Mouse (Mus musculus): ENCODE measurements around the gene Srrd. TPM values are rescaled to one million over a fixed set of nuclear protein-coding genes. Genes with fewer than 3 reads are reported as not detected.

Srrd gene
- polyA plus RNA-seq, 1 experiment from 2014 or later: 13.8 TPM

DNA sequence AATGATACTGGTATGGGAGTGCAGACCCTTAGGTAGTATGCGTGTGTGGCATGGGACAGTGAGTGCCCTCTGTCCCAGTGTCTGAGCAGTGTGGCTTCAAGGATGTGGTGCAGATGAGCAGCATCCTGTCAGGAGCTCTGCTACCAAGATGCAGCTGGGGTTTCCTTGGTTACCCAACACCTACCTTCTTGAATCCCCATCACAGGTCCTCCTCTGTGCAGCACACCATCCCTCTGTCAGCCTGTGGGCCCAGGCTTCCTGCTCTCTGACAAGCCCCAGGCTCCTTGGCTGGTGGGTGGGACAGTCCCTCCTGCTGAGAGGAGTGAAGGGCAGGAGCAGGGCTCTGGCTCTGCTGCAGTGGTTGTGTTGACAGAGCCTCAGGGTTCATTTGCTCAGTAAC lies 34.5 kb upstream of the Srrd start:
- no peak for ATAC-seq (ENCODE audit: insufficient read depth)
- no peaks in the 10 kb centered on the region for H3K27me3 ChIP-seq
- no peak overlapping the region for H3K4me2 ChIP-seq
- 65% methylated on average over 1 of the region's 1 CpGs for WGBS (ENCODE audit: insufficient replicate concordance)
- no peak overlapping the region for H3K4me3 ChIP-seq (replicated peaks)
- H3K36me3 ChIP-seq (replicated peaks): peaks cover 24% of the 10 kb centered on the region
- H3K9ac ChIP-seq: no peak overlapping the region
- no peaks in the 10 kb centered on the region for H3K9me3 ChIP-seq (replicated peaks)
- no peak overlapping the region for H3K27ac ChIP-seq (replicated peaks)
- H3K4me1 ChIP-seq (replicated peaks): no peaks in the 10 kb centered on the region

DNA sequence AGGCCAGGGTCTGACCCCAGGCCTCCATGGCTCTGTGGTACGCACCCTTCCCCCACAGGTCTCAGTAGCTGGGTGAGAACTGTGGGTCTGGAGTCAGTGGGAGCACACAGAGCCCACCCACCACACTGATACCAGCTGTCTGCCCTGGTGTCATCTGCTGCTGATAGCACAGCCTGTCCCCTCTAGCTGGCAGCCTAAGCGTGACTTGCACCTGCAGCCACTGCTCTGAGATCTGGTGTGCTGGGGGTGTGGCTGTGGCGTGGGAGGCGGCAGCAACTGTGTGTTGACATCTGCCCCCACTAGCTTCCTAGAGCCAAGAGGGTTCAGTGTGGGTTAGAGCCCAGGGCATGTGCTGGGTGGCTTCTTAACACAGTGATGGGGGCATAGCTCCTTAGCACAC lies 33.3 kb upstream of the Srrd start:
- 54% methylated on average over 4 of the region's 4 CpGs for WGBS (ENCODE audit: insufficient replicate concordance)
- Histone ChIP-seq H3K27ac (replicated peaks) (no peak overlapping the region), H3K9me3 (replicated peaks) (no peaks in the 10 kb centered on the region), H3K27me3 (no peaks in the 10 kb centered on the region), H3K4me1 (replicated peaks) (no peaks in the 10 kb centered on the region), H3K4me3 (replicated peaks) (no peak overlapping the region), H3K36me3 (replicated peaks) (peaks cover 24% of the 10 kb centered on the region), H3K4me2 (no peak overlapping the region), H3K9ac (no peak overlapping the region)
- ATAC-seq (ENCODE audit: insufficient read depth): 0 out of 2 replicates have a peak, but pooled peaks have one; percentile 18

DNA sequence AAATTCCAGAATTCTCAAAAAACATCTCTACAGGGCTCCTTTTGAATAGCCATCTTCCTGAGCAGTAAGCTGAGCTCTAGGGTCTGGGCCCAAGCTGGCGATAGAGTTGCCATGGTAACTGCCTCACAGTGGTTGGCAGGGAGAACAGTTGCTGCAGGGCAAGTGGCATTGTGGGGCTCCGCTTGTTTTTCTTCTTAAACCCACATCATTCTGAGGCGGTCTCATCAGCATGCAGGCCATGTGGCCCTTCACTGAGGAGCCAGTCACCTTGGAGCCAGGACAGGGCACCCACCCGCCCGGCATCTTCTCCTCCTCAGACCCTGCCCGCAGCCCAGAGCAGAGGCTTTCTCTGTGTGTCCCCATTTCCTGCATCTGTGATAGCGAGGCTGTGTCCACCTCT lies 29.1 kb upstream of the Srrd start:
- Histone ChIP-seq H3K36me3 (replicated peaks) (peaks cover 32% of the 10 kb centered on the region), H3K9ac (no peak overlapping the region), H3K9me3 (replicated peaks) (no peaks in the 10 kb centered on the region), H3K27me3 (no peaks in the 10 kb centered on the region), H3K4me1 (replicated peaks) (no peaks in the 10 kb centered on the region), H3K4me3 (replicated peaks) (no peak overlapping the region), H3K4me2 (no peak overlapping the region), H3K27ac (replicated peaks) (no peak overlapping the region)
- ATAC-seq (ENCODE audit: insufficient read depth): no peak
- 71% methylated on average over 7 of the region's 7 CpGs for WGBS (ENCODE audit: insufficient replicate concordance)

DNA sequence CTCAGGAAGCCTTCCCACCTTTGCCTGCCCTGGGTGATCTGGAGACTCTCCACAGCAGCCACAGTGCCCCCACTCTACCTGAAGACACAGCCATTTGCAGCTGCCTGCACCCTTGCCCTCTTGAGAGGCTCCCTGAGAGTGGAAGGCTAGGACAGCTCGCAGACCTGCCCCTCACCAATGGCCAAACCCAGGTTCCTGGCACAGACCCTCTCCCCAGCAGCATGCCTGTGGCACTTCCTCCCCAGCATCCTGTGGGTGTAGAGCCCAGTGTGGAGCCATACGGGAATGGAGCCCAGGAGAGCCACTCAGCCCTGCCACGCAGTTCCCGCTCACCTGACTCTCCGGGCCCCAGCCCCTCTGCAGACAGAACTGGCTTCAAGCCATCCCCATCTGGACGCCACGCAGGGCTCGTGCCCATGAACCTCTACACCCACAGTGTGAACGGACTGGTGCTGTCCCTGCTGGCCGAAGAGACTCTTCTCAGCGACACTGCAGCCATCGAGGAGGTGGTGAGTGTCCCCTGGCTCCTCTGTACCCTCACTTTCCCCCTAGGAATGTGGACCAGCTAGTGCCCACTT lies 27.5 kb upstream of the Srrd start:
- ATAC-seq (ENCODE audit: insufficient read depth): no peak
- peaks cover 30% of the 10 kb centered on the region for H3K36me3 ChIP-seq (replicated peaks)
- no peaks in the 10 kb centered on the region for H3K27me3 ChIP-seq
- no peak overlapping the region for H3K4me2 ChIP-seq
- H3K27ac ChIP-seq (replicated peaks): no peak overlapping the region
- no peak overlapping the region for H3K4me3 ChIP-seq (replicated peaks)
- no peaks in the 10 kb centered on the region for H3K9me3 ChIP-seq (replicated peaks)
- no peaks in the 10 kb centered on the region for H3K4me1 ChIP-seq (replicated peaks)
- no peak overlapping the region for H3K9ac ChIP-seq
- WGBS (ENCODE audit: insufficient replicate concordance): 78% methylated on average over 12 of the region's 12 CpGs

DNA sequence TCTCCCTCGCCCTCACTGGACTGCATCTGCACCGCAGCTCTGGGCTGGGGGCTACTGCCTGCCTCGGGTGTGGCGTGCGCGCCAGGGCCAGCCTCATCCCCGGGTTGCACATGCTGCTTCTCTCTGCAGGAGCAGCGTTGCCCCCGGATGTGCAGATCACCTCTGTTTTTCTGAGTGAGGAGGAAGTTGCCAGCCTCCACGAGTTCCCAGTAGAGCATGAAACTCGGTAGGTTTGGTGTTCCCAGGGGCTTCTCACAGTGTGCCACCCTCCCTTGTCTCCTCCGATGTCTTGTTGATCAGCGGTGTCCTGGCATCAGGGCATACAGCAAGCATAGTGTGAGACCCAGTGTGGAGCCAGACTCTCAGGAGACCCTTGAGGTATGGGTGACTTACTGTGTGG lies 26.5 kb upstream of the Srrd start:
- no peak overlapping the region for H3K4me2 ChIP-seq
- no peaks in the 10 kb centered on the region for H3K9me3 ChIP-seq (replicated peaks)
- H3K27ac ChIP-seq (replicated peaks): no peak overlapping the region
- no peaks in the 10 kb centered on the region for H3K27me3 ChIP-seq
- H3K9ac ChIP-seq: no peak overlapping the region
- H3K4me3 ChIP-seq (replicated peaks): no peak overlapping the region
- H3K36me3 ChIP-seq (replicated peaks): peaks cover 29% of the 10 kb centered on the region
- 73% methylated on average over 13 of the region's 13 CpGs for WGBS (ENCODE audit: insufficient replicate concordance)
- no peak for ATAC-seq (ENCODE audit: insufficient read depth)
- no peaks in the 10 kb centered on the region for H3K4me1 ChIP-seq (replicated peaks)

DNA sequence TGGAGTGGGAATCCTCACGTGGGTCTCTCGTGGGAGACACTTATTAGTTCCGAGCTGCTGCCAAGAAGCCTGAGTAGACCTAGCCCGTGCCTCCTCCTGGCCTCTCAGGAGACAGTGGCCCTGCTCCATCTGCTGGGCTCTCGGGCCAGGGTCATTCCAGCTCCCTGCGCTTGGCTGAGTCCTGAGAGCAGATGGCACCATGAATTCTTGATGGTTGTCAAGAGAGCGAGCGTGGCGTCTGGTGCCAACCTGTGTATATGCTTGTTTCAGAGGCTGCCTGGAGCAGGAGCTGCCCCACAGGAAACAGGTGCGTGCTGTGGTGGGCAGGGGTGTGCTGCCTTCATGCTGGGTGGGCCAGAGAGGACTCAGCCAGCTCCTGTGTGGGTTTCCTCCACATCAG lies 25.8 kb upstream of the Srrd start:
- H3K4me2 ChIP-seq: no peak overlapping the region
- H3K36me3 ChIP-seq (replicated peaks): peaks cover 26% of the 10 kb centered on the region
- H3K27ac ChIP-seq (replicated peaks): no peak overlapping the region
- H3K4me3 ChIP-seq (replicated peaks): no peak overlapping the region
- no peak for ATAC-seq (ENCODE audit: insufficient read depth)
- H3K4me1 ChIP-seq (replicated peaks): peaks cover under 1% of the 10 kb centered on the region; the same call in 1 of the 2 replicates
- H3K27me3 ChIP-seq: no peaks in the 10 kb centered on the region
- no peak overlapping the region for H3K9ac ChIP-seq
- H3K9me3 ChIP-seq (replicated peaks): no peaks in the 10 kb centered on the region
- WGBS (ENCODE audit: insufficient replicate concordance): 79% methylated on average over 10 of the region's 10 CpGs

DNA sequence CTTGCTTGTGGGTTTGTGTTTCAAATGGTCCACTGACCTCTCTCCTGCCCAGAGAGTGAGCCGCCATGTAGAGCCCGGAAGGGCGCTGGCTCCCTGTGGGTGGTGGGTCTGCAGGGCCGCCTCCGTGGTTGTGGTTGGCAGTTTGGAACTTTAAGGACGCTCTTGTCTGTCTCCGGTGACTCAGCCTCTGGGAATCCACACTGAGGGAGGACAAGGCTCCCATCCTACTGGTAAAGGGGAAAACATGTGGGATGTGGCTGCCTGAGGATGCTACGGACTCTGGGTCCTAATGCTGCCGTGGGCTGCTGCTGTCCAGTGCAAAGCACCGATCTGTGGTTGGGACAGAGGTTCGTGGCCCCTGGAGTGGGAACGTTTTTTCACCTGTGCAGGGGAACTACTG lies 25.1 kb upstream of the Srrd start:
- 79% methylated on average over 12 of the region's 12 CpGs for WGBS (ENCODE audit: insufficient replicate concordance)
- no peak for ATAC-seq (ENCODE audit: insufficient read depth)
- H3K27ac ChIP-seq (replicated peaks): no peak overlapping the region
- no peak overlapping the region for H3K4me2 ChIP-seq
- H3K36me3 ChIP-seq (replicated peaks): peaks cover 28% of the 10 kb centered on the region
- no peak overlapping the region for H3K9ac ChIP-seq
- H3K27me3 ChIP-seq: no peaks in the 10 kb centered on the region
- H3K9me3 ChIP-seq (replicated peaks): no peaks in the 10 kb centered on the region
- H3K4me1 ChIP-seq (replicated peaks): peaks cover 3% of the 10 kb centered on the region; the same call in 1 of the 2 replicates
- H3K4me3 ChIP-seq (replicated peaks): no peak overlapping the region

DNA sequence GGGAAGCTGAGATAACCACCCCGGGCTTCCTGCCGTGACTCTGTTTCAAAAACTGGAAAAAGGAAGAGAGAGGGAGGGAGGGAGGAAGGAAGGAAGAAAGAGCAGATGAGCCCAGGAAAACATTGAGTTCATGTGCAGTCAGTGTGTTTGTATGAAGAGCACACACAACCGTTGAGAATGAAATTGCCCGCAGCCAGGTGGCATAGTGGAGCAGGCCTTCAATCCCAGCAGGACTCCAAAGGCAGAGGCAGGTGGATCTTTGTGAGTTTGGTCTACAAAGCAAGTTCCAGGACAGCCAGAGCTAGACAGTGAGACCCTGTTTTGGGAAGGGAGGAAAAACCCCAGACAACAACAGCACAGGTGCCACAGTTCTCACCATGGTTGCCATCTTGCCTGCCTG lies 24.5 kb upstream of the Srrd start:
- no peaks in the 10 kb centered on the region for H3K27me3 ChIP-seq
- no peak overlapping the region for H3K27ac ChIP-seq (replicated peaks)
- no peak overlapping the region for H3K4me3 ChIP-seq (replicated peaks)
- WGBS (ENCODE audit: insufficient replicate concordance): 87% methylated on average over 4 of the region's 4 CpGs
- H3K4me1 ChIP-seq (replicated peaks): peaks cover 3% of the 10 kb centered on the region; the same call in 1 of the 2 replicates
- peaks cover 28% of the 10 kb centered on the region for H3K36me3 ChIP-seq (replicated peaks)
- ATAC-seq (ENCODE audit: insufficient read depth): no peak
- H3K4me2 ChIP-seq: no peak overlapping the region
- no peaks in the 10 kb centered on the region for H3K9me3 ChIP-seq (replicated peaks)
- no peak overlapping the region for H3K9ac ChIP-seq

DNA sequence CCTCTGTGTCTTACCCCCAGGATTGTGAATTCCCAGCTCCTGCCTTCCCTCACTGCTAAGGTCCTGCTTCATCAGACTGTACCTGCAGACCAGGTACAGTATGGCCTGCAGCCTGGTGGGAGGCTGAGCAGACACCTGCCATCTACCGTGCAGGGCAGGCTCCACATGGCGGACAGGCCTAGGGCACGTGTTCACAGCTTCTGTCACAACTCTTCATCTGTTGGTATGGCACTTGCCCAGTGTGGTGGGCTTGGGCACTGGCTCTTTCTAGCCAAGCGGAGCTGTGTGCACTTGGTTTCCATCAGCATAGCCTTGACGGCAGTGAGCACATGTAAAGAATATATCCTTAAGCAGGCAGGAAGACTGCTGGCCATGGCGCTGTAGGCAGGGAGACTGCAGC lies 24.0 kb upstream of the Srrd start:
- 80% methylated on average over 6 of the region's 6 CpGs for WGBS (ENCODE audit: insufficient replicate concordance)
- H3K4me3 ChIP-seq (replicated peaks): no peak overlapping the region
- no peak overlapping the region for H3K4me2 ChIP-seq
- no peak overlapping the region for H3K27ac ChIP-seq (replicated peaks)
- H3K9me3 ChIP-seq (replicated peaks): no peaks in the 10 kb centered on the region
- H3K4me1 ChIP-seq (replicated peaks): peaks cover 3% of the 10 kb centered on the region; the same call in 1 of the 2 replicates
- no peaks in the 10 kb centered on the region for H3K27me3 ChIP-seq
- peaks cover 32% of the 10 kb centered on the region for H3K36me3 ChIP-seq (replicated peaks)
- H3K9ac ChIP-seq: no peak overlapping the region
- no peak for ATAC-seq (ENCODE audit: insufficient read depth)

DNA sequence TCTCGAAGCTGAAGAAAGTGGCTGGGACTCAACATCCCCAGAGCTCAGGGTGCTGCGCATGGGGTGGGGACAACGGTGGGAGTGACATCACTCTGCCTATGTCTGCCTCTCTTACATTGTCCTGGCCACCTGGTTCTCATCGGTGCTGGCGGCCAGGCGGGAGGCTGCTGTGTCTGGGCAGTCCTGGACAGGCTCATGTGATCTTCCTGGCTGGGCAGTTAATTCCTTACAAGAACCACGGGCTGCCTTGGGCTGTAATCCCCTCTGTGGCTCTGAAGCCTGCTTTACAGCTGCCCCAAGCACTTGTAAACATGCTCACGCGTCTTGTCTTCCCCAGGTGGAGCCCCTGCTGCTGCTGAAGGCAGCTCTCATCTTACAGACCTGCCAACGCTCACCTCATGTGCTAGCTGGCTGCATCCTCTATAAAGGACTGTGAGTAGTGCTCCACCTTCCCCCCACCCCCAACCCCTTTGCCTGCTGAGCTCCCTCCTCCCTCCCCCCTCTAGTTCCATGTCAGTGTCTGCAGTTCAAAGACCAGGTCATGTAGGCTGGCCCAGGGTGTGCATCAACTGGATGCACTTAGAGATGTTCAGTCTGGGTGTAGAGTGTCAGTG lies 21.5 kb upstream of the Srrd start:
- H3K36me3 ChIP-seq (replicated peaks): peaks cover 26% of the 10 kb centered on the region
- no peak overlapping the region for H3K9ac ChIP-seq
- H3K4me1 ChIP-seq (replicated peaks): peaks cover 15% of the 10 kb centered on the region
- H3K27ac ChIP-seq (replicated peaks): no peak overlapping the region
- no peak overlapping the region for H3K4me2 ChIP-seq
- no peaks in the 10 kb centered on the region for H3K27me3 ChIP-seq
- ATAC-seq (ENCODE audit: insufficient read depth): no peak
- no peak overlapping the region for H3K4me3 ChIP-seq (replicated peaks)
- no peaks in the 10 kb centered on the region for H3K9me3 ChIP-seq (replicated peaks)
- 78% methylated on average over 10 of the region's 10 CpGs for WGBS (ENCODE audit: insufficient replicate concordance)

DNA sequence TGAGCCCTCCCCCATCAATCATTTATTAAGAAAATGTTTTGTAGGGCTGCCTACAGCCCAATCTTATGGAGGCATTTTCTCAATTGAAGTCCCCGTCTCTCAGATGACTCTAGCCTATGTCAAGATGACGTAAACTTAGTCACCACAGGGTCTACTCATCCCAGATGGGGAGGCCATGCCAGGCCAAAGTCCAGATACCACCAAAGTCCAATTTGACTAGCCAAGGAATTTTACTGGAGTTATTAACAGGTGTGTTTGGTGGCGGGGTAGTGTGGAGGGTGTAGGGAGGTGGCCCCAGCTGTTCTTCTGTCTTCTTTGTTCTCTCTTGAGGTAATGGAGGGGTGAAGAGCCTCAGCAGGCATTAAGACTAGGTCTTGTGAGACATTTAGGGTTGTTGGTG lies 17.2 kb upstream of the Srrd start:
- 69% methylated on average over 3 of the region's 3 CpGs for WGBS (ENCODE audit: insufficient replicate concordance)
- H3K4me2 ChIP-seq: peak overlapping the region; percentile 46; the same call in 1 of the 2 replicates
- no peak overlapping the region for H3K4me3 ChIP-seq (replicated peaks)
- H3K27me3 ChIP-seq: no peaks in the 10 kb centered on the region
- peak overlapping the region; percentile 70; the same call in 1 of the 2 replicates for H3K27ac ChIP-seq (replicated peaks)
- ATAC-seq (ENCODE audit: insufficient read depth): no peak
- H3K36me3 ChIP-seq (replicated peaks): peaks cover 20% of the 10 kb centered on the region
- H3K9ac ChIP-seq: no peak overlapping the region
- H3K4me1 ChIP-seq (replicated peaks): peaks cover 42% of the 10 kb centered on the region
- no peaks in the 10 kb centered on the region for H3K9me3 ChIP-seq (replicated peaks)

DNA sequence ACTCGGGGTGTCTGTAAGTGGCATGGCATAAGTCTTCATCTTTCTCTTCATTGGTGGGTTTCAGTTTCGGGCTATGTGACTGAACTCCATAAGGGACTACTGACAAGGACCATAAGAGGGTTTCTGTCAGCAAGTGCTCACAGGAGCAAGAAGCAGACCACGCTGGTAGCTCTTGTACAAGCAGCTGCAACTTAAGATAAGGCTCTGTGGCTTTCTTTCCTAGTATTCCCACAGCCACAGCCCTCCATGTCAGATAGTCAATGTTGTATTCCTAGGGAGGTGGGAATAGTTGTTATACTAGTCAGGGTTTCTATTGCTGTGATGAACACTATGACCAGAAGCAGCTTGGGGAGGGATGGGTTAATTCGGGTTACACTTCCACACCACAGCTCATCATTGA lies 16.7 kb upstream of the Srrd start:
- H3K4me3 ChIP-seq (replicated peaks): no peak overlapping the region
- H3K4me1 ChIP-seq (replicated peaks): peaks cover 42% of the 10 kb centered on the region
- ATAC-seq (ENCODE audit: insufficient read depth): peak; percentile 80
- no peaks in the 10 kb centered on the region for H3K27me3 ChIP-seq
- H3K4me2 ChIP-seq: peak overlapping the region; percentile 46
- H3K9ac ChIP-seq: peak overlapping the region; percentile 35; the same call in 1 of the 2 replicates
- H3K27ac ChIP-seq (replicated peaks): peak overlapping the region; percentile 70
- peaks cover 16% of the 10 kb centered on the region for H3K36me3 ChIP-seq (replicated peaks)
- H3K9me3 ChIP-seq (replicated peaks): no peaks in the 10 kb centered on the region
- WGBS (ENCODE audit: insufficient replicate concordance): 24% methylated on average over 4 of the region's 4 CpGs
